In the genomic region with DNA sequence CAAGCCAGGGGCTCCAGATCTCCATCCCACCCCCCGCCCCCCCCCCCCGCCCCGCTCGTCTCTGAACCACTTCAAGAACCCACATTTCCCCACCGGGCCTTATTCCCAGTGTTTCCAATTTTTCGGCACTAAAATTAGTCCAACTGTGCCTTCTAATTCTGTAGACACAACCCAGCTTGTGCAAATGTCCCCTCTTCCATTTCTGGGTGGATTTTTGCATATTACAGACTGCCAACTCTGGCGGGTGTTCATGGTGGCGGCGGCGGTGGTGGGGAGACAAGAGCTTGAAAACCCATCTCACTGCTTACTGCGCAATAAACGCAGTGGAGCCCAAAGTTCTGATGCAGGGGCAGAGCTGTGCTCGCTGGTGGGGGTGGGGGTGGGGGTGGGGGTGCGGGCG, we compare ENCODE assay signal across 14 mouse cellular contexts. TPM values are rescaled to one million over a fixed set of nuclear protein-coding genes. Genes with fewer than 3 reads are reported as not detected.
DNase-seq lines count a peak whose midpoint lies in the region; ATAC-seq lines count a peak whose summit lies in the region.
"Had no signal": no experiment of that assay in that cellular context is flagged by ENCODE, and none has a peak within 500 bp of the region (broad histone marks: within the 10 kb centered on the region; RNA-seq: fewer than 3 reads in every experiment).

No protein-coding gene starts in this region.

- WGBS in forebrain, embryonic 15.5 days, result 52% methylated on average over 13 of the region's 15 CpGs
- 54% methylated on average over 15 of the region's 15 CpGs for WGBS in forebrain, embryonic 14.5 days
- 47% methylated on average over 8 of the region's 15 CpGs for WGBS in embryonic facial prominence, embryonic 14.5 days

- H3K4me3 ChIP-seq in forebrain, embryonic 15.5 days, result no peak overlapping the region
- no peak overlapping the region for H3K4me3 ChIP-seq in forebrain, embryonic 14.5 days (ENCODE audit: low read depth, low read length)
- no peak overlapping the region for H3K4me3 ChIP-seq in embryonic facial prominence, embryonic 14.5 days (ENCODE audit: low read depth, low read length)
- H3K4me3 ChIP-seq: heart, embryonic 13.5 days had no signal

- H3K9ac ChIP-seq in forebrain, embryonic 15.5 days (replicated peaks), result no peak overlapping the region
- no peak overlapping the region for H3K9ac ChIP-seq in forebrain, embryonic 14.5 days (ENCODE audit: low read length)
- 0 out of 2 replicates have a peak overlapping the region, but pooled peaks have one; percentile 5 for H3K9ac ChIP-seq in embryonic facial prominence, embryonic 14.5 days (ENCODE audit: low read depth, low read length)

- peak overlapping the region; percentile 48; the same call in 1 of the 2 replicates for H3K27ac ChIP-seq in forebrain, embryonic 15.5 days (replicated peaks)
- no peak overlapping the region for H3K27ac ChIP-seq in forebrain, embryonic 14.5 days (ENCODE audit: low read depth, low read length)
- H3K27ac ChIP-seq in embryonic facial prominence, embryonic 14.5 days (replicated peaks; ENCODE audit: low read depth, low read length), result no peak overlapping the region
- H3K27ac ChIP-seq: heart, embryonic 13.5 days had no signal

- no peak for ATAC-seq in forebrain, embryonic 15.5 days (replicated peaks)
- no peak for ATAC-seq in forebrain, embryonic 14.5 days
- no peak for ATAC-seq in embryonic facial prominence, embryonic 14.5 days (ENCODE audit: low read depth)
- no peak for ATAC-seq in megakaryocyte progenitor cell, adult 5-6 weeks (replicated peaks; ENCODE audit: poor library complexity)
- ATAC-seq: hindbrain, embryonic 16.5 days had no signal

- peaks cover 15% of the 10 kb centered on the region for H3K4me1 ChIP-seq in forebrain, embryonic 15.5 days
- 0 out of 2 replicates have a peak, but pooled peaks cover 3% of the 10 kb centered on the region for H3K4me1 ChIP-seq in forebrain, embryonic 14.5 days (ENCODE audit: control insufficient read depth, insufficient read depth, low read length)
- peaks cover 34% of the 10 kb centered on the region for H3K4me1 ChIP-seq in embryonic facial prominence, embryonic 14.5 days (ENCODE audit: control insufficient read depth, insufficient read depth, low read length)

- H3K4me2 ChIP-seq in forebrain, embryonic 15.5 days (replicated peaks), result no peak overlapping the region
- H3K4me2 ChIP-seq in forebrain, embryonic 14.5 days (ENCODE audit: low read length), result no peak overlapping the region
- H3K4me2 ChIP-seq in embryonic facial prominence, embryonic 14.5 days (ENCODE audit: low read depth, low read length), result no peak overlapping the region
- H3K4me2 ChIP-seq: heart, embryonic 13.5 days had no signal

- no peak for DNase-seq in forebrain, embryonic 14.5 days (ENCODE audit: low spot score)
- DNase-seq in embryonic facial prominence, embryonic 14.5 days (ENCODE audit: low spot score), result no peak
- peak; percentile 43 to 71 for DNase-seq in left cerebral cortex, adult 18-20 months (ENCODE audit: low spot score in 2 of 2)
- peak; percentile 62 for DNase-seq in right cerebral cortex, adult 18-20 months
- DNase-seq in gastrocnemius, postnatal 4 days (ENCODE audit: low spot score in 2 of 2), result no peak
- DNase-seq in ovary, postnatal 10 days (ENCODE audit: low spot score), result no peak
- DNase-seq: cerebellum, adult 11-12 months; kidney, postnatal 36 days; lung, adult 18-20 months; thymus, adult 2 months had no signal

- H3K9me3 ChIP-seq in forebrain, embryonic 15.5 days, result no peaks in the 10 kb centered on the region
- H3K9me3 ChIP-seq in forebrain, embryonic 14.5 days (replicated peaks; ENCODE audit: control insufficient read depth, low read length), result no peaks in the 10 kb centered on the region
- no peaks in the 10 kb centered on the region for H3K9me3 ChIP-seq in embryonic facial prominence, embryonic 14.5 days (ENCODE audit: control insufficient read depth, low read length)
- H3K9me3 ChIP-seq: heart, embryonic 13.5 days had no signal

- no peaks in the 10 kb centered on the region for H3K36me3 ChIP-seq in forebrain, embryonic 15.5 days
- H3K36me3 ChIP-seq in forebrain, embryonic 14.5 days (ENCODE audit: control insufficient read depth, insufficient read depth, low read length), result no peaks in the 10 kb centered on the region
- no peaks in the 10 kb centered on the region for H3K36me3 ChIP-seq in embryonic facial prominence, embryonic 14.5 days (ENCODE audit: control insufficient read depth, insufficient read depth, low read length)
- H3K36me3 ChIP-seq: heart, embryonic 13.5 days had no signal

- H3K27me3 ChIP-seq in forebrain, embryonic 15.5 days, result no peaks in the 10 kb centered on the region
- no peaks in the 10 kb centered on the region for H3K27me3 ChIP-seq in forebrain, embryonic 14.5 days (replicated peaks; ENCODE audit: control insufficient read depth, insufficient read depth, low read length)
- no peaks in the 10 kb centered on the region; the same call in 1 of the 2 replicates for H3K27me3 ChIP-seq in embryonic facial prominence, embryonic 14.5 days (replicated peaks; ENCODE audit: control insufficient read depth, insufficient read depth, low read length)

RNA-seq across cellular contexts. Expression of a gene that starts 27.8 kb away (rescaled TPM):
- polyA plus RNA-seq in forebrain, embryonic 15.5 days (2015; fragmentation: Nextera tagmentation; extraction: Ambion mirVana), result 23.7 and 23.9 TPM in 2 replicates
- 14.6 and 18.9 TPM in 2 replicates for polyA plus RNA-seq in forebrain, embryonic 14.5 days (2014; fragmentation: Nextera tagmentation; extraction: Ambion mirVana)
- 15.7 and 16.5 TPM in 2 replicates for polyA plus RNA-seq in embryonic facial prominence, embryonic 14.5 days (2014; fragmentation: Nextera tagmentation; extraction: Ambion mirVana)
- total RNA-seq in left cerebral cortex, adult 18-20 months (2021), result 100 to 1,000 TPM; 108 to 109 TPM
- 10 to 100 TPM; 38.6 to 42.3 TPM for total RNA-seq in gastrocnemius, postnatal 4 days (2021)
- total RNA-seq in megakaryocyte progenitor cell, adult 5-6 weeks (2015), result 27.3 and 32.4 TPM in 2 replicates
- total RNA-seq in megakaryocyte progenitor cell, adult 5-6 weeks (2017), result 24.0 and 26.3 TPM in 2 replicates

Comparison
In these comparisons a context has a peak if more than half of its experiments do, and no peak if none do; other contexts are left out.
1. DNase-seq: peak in left cerebral cortex, adult 18-20 months (2 of 2) and right cerebral cortex, adult 18-20 months (single experiment); none in forebrain, embryonic 14.5 days (single experiment), embryonic facial prominence, embryonic 14.5 days (single experiment), gastrocnemius, postnatal 4 days (0 of 2) and ovary, postnatal 10 days (single experiment).